Mouse (Mus musculus): ENCODE data around the gene Slc2a12.

The Slc2a12 gene

DNA sequence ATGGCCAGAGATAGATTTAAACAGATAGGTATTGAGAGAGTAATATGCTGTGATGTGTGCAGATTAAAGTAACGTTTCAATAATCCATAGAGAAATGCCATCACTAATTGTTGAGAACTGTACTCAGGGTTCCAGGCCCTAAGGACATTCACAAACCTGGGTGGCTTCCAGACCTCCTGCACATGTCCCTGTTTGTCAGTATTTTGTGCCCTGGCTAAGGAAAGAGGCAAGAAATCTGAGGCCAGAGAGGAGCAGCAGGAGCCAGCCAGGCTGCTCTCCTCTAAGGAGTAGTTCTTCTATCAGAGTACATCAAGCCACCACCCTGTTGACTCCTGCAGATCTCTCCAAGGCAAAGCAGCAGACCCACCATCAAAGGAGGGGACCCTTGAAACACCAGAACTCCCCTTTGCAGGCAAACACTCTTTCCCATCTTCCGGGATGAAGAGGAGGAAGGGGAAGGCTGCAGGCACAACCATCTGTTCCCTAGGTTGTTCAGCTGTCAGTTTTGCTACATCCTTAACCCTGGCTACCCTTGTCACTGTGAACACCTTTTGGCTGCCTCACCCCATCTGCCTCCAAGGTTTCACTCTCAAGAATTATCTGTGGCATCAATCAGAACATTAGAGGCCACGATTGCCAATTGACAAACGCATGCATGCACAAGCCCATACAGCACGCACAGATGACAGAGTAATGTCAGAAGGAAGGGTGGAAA lies 15.6 kb downstream of the Slc2a12 start:
- DNase-seq (ENCODE audit: low spot score in 2 of 2), result no peak

DNA sequence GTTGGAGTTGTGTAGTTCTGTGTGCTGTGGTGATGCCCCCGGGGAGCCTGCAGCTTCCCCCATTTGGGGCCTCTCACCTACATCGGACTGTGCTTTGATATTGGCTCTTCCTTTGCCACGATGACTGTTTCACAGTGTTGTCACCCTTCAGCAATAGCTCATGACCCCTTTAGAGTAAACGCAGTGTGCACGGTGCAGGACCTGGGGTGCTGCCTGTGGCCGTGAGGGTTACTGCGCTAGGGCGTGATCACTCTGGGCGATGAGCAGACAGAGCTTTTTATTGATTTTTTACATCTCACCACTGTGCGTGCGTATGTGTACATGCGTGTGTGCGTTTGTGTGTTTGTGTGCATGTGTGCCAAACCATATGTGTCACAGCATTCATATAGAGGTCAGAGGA lies 23.7 kb downstream of the Slc2a12 start:
- no peak for DNase-seq (ENCODE audit: low spot score in 2 of 2)

DNA sequence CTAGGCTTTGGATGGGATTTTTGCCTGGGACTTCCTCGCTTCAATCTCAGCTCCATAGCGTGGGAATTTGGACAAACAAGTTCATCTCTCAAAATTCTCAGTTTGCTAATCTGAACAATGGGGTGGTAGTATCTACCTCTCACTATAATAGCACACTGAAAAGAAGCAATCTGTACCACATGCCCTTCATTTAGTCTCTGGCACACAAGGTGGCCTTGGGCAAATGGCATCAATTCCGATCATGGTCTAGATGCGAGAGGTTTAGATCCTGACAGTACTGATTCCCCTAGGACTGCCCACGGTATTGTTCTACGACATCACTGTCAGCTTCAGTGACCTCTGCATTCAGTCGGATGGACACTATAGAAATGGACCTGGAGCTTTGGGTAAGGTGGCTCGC lies 29.4 kb downstream of the Slc2a12 start:
- no peak for DNase-seq (ENCODE audit: low spot score in 2 of 2)

DNA sequence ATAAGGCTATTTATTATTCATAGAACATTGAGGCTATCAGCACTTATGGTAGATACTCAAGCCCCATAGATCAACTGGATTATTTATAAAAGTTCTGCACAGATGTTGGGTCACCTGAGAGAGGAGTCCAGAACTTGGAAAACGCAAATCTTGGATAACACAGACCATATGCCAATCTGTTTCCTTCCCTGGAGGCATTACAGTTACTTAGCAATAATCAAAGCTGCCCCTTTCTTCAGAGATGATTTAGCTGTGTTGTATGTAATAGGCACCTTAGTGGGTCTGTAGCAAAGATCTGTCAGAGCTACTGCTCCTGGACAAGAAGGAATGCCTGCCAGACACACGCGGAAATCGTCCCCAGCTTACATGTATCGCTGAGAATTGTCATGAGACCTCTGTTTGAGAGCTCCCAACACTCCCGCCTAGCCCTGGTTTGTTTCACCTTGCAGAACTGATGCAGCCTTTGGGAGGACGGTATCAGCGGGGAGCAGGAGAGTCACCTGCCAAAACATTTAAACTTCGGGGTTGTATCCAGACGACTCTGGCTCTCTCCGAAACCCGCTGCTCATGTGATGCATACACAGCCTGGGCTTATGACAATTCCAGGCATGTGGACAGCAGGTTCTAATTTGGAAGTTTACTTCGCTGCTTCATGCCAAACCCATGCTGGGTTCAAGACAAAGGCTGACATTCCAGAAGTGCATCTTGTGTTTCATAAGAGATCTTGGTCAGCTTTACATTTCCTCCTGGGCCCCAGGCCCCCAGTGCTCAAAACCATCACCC lies 31.2 kb downstream of the Slc2a12 start:
- DNase-seq (ENCODE audit: low spot score in 2 of 2), result no peak

DNA sequence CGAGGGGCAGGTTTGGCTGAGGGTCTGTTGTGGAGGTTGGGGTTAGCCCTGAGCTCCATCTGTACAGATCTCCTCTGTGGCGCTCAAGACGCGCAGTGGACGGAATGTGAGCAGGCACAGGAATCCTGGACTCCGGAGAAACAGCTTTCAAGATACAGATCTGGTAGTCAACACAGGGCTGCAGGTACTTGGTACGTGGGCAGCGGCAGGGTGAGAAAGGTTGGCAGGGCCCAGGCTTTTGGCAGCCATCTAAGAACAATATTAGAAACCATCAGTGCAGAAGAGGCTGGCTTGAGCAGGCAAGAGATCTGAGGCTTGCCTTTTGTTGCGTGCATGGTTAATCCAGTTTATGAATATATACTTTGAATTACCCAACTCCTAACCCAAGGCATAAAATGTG lies 51.4 kb downstream of the Slc2a12 start:
- DNase-seq (ENCODE audit: low spot score in 2 of 2), result no peak

DNA sequence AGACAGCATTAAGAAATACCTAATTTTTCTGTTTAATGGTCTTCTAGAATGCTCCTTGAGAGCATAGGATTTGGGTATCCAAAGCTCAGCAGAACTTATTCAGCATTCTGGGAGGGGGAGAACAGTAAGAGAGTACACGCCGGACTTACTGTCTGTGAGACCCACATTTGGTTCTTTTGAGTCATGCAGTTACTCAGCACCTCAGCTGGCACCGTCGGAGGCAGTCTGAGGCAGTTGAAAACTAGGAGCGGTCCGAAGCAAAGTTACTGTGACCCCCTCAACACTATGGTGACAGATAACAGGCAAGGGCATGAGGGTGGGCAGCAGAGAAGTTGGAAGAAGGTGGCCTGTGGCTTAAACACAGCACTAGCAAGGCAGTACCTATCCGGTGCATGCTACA lies 52.1 kb downstream of the Slc2a12 start:
- no peak for DNase-seq (ENCODE audit: low spot score in 2 of 2)

DNA sequence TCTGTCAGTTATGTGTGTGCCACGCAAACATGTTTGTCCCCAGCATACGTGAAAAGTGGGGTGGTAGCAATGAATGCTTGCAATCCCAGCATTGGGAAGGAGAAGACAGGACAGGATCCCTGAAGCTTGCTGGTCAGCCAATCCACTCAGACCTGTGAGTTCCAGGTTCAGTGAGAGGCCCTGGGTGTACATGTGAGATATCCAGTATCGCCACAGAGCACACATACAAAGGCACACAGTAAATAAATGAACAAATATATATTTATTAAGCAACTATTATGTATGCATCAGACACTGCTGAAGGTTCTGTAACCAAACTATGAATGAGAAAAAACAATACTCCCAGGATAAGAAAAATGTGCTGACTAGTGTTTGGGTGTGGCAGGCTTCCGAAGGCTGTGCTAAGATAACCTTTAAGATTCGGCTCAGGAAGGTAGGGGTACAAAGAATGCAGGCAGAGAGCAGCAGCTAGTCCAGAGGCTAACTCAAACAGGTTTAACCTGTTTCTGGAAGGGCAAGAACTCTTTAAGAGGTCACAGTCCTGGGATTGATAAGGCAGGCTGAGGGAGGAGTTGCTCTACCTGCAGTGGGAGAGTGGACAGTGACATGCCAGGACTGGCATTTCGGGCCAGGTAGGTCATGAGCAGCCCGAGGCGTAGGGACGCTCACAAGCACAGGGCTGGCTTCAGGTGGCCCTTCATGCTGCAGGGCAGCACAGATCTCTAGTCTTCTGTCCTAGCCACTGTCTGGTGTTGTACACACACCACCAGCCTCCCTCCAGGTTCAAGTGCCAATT lies 53.5 kb downstream of the Slc2a12 start:
- no peak for DNase-seq (ENCODE audit: low spot score in 2 of 2)

DNA sequence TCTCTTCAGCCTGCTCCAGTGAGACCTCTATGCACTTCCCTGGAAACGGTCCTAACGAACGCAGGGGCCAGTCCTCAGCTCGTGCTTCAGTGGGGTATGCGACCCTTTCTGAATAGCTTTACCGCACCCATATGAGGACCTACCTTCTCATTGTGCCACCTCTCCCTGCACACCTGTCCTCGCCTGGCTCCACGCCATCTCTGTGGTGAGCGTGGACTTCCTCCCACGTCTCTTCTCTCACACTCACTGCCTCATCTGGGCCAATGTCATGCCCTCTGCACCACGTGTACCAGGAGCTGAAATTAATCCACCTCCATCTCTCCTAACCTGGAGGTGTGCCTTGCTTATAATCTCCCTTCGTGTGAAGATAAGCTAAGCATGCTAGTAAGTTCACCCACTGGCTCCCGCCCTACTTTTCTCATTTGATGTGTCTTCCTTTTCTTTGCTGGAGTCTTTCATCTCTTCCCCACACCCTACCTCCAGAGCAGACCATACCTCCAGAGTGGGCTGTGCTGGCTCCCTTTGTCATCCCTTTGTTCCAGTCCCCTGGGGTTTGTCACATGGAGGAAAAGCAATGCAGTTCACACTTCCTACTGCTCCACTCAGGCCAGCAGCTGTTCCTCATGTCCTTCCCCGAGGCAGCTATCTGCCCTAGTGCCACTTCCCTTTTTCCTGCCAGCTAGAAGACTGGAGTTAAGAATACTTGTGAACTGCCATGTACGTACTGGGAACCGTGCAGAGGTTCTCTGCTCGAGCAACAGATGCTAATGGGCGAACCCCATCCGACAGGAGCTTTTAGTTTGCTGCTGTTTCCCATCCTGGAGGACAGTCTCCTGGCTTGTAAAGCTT lies 54.9 kb downstream of the Slc2a12 start:
- no peak for DNase-seq (ENCODE audit: low spot score in 2 of 2)

DNA sequence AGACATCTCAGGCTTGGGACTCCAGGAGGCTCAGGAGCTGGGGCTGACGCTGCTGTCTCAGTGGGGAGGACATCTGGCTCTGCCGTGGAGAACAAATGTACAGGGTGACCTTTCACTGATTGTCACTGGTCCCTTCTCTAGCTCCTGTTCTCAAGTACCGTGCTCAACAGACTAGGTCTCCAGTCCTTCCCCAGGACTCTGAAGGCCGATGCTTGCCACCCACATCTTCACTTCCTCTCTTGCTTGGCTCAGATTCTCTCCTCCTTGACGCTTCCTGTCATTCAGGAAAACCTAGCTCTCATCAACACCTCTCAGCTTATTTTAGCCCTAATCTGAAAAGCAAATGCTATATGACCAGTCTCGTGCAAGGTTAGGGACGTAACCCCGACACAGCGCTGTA lies 56.0 kb downstream of the Slc2a12 start:
- DNase-seq (ENCODE audit: low spot score in 2 of 2), result no peak

DNA sequence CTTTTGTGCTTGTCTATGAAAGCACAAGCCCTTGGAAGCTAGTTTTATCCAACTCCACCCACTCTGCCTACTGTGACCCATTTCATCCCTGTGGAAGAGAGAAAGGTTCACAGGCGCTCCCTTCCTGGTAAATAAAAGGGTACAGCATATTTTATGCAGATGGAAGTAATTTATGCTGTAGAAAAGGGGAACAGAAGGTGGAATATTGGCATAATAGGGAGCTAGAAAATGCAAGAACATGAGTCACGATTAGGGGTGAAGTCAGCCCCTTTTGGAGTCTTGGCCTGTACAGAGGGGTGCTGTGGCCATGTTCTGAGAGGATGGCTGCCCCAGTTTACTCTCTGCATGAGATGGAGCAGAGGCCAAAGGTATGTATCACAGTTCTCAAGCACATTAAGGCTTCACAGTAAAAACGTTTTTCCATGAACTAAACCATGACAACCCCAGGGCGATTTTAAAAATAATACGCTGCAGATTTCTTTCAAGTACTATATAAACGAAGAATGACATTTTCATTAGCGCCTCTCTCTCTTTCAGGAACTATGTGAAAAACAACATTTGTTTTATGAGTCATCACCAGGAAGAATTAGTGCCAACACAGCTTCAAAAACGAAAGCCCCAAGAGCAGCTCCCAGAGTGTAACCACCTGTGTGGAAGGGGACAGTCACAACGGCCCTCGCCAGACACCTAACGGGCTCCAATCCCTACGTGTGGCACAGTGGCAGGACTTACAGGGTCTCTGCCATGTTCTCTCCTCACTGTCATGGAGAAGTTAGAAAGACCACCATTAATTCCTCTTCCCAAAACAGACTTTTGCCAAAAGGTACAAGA lies 56.9 kb downstream of the Slc2a12 start:
- no peak for DNase-seq (ENCODE audit: low spot score in 2 of 2)

DNA sequence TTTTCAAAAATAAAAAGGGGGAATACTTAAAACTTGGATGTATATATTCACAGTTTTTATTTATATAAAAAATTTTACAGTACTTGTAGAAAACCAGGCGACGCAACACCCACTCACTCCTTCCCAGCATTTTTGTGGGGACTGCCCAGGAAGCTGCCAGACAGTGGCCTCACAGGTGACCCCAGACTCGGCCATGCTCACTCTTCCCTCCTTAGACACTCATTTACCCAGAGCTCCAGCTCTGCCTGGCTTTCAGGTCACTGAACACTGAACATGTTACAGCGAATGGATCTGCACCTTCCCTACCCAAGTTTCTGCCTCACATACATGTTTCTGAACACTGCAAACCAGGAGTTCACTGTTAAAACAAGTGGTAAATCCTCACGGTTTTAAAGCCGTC lies 59.0 kb downstream of the Slc2a12 start:
- DNase-seq (ENCODE audit: low spot score in 2 of 2), result no peak

DNA sequence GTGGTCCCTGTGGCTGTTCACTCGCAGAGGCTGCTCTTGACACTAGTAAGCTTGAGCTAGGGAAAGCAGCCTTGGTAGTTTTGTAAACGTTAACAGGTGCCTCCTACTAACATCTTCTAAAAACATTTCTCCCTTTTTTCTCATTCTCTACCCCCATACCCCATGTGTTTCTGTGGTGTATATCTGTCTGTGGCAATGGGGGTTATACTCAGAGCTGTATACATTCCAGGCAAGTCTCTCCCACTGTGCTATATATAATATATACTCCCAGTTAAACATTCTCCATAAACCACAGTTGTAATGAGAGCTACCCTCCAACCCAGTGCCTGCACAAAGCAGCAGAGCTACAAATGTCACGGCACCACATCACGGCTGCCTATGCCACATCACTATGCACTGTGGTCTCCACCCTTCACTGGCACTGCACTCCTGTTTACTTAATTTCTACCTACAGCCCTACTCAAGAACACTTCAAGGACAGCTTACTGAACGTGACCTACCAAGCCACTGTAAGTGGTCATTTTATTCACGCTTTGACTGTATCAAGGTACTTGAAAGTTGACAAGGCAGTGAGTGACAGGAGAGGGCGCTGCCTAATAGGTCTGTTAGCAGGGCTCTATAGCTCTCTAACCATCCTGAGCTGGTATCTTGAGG lies 63.5 kb downstream of the Slc2a12 start:
- no peak for DNase-seq (ENCODE audit: low spot score in 2 of 2)

DNA sequence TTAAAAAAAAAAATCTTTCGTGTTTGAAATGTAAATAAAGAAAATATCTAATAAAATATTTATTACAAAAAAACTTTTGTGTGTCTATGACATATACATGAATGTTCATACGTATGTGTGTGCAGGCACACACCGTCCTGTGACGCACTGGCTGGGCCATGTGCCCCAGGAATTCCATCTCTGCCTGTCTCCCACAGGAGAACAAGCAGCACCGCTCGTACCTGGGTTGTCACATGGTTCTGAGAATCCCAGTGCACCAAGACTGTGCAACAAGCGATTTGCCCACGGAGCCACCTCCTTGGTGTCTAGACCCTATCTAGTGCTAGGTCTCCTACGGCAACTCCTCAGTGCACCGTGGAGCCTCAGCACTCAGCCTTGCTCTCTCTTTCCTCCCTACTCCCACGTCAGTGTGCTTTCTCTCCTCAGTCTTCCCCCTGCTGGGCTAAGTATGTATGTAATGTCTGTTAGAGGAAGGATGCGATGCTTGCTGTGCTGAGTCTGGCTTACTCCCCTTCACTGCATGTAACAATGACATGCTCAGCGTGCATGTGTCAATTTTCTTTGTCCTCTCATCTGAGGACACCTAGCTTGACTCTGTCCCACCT lies 65.5 kb downstream of the Slc2a12 start:
- no peak for DNase-seq (ENCODE audit: low spot score in 2 of 2)

DNA sequence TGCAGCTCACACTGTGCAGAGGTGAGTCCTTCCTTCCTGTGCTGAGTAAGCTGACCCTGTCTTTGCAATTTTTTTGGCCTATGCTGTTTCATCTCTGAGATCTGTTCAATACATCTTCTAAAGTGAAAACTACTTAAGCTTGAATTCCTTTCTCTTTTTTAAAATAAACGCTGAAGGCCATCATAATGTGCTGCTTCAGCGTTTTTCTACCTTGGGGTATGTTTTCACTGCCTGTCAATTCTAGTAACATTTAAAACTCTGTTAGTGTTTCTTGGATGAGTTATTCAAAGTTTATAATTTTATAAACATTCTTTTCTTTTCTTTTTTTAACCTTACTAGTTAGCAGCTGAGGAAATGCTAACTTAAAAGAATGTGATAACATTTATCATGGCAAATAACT lies 68.1 kb downstream of the Slc2a12 start:
- DNase-seq (ENCODE audit: low spot score in 2 of 2), result no peak

DNA sequence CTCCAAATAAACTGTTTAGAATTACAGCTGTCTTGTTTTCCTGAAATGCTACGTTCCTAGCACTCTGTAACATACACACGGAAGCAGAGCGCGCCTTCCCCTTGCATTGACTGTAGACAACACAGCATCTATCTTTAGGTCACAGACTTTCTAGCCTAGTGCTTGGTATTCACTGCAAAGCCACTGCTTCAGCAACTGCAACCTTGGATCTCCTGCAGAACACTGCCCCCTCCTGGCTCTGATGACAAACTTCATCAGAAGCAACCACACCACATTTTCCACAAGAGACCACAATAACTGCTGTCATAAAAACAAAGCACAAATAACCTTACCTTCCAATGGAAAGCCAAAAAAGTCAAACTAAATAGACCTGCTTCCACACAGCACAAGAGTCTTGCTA lies 69.7 kb downstream of the Slc2a12 start:
- DNase-seq (ENCODE audit: low spot score in 2 of 2), result no peak

DNA sequence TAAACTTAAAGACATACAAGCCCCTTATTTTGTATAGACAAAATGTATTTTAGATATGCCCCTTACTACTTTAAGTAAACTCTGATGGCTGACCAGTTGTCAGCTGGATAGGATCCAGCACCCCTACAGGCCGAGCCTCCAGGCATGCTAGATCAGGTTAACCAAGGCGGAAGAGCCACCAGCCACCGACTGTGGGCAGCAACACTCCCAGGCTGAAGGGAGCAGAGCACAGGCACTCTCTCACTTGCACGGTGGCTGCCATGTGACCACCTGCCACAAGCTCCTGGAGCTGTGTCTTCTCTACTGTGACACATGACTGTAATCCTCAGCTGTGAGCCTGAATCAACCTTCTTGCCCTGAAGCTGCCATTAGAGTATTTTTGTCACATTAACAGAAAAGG lies 73.7 kb downstream of the Slc2a12 start:
- no peak for DNase-seq (ENCODE audit: low spot score in 2 of 2)

DNA sequence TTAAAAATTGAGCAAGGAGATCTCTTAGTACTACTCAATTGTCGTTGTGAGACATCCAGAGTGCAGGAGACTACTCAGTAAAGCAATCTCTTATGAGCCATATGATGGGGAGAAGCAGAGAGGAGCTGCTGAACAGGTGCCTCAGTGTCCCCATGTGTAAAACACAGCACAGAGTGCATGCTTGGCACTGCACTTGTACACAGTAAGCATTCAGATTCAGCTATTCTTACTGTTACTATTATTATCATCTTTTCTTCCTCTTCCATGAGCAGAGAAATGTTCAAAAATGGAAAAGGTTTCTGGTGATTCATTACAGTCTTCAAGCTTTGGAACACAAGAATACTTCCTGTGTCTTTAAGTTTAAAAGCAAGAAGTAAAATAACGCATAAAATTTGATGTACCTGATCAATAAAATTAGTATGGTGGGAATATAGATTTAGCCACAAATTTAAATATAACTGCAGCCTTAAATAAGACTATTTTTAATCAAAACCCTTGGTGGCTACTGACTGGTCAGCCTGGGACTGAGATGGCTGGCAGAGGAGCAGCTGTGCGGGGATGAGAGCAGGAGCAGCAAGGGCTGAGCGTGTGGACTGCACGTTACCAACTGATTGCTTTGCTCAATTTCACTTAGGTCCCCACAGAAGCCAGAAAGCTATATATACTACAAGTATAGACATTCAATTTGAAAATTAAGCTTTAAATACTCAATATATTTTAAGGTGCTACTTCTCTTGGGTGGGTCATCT lies 76.1 kb downstream of the Slc2a12 start:
- DNase-seq (ENCODE audit: low spot score in 2 of 2), result no peak

DNA sequence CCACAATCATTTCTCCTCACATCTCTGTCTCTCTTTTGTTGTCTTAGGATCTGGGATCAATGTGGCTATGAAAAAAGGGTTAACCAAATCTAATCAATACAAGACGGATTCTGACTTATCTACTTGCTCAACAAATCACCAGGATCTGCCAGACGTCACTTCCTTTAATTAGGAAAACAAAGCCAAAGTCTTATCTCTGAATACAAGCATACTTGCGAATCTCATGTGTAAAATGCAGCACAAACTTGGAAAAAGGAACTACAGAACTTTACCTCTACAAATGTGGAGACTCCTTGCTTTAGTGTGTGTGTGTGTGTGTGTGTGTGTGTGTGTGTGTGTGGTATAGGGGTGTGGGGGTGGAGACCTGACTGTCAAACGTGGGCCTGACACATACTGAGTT lies 80.4 kb downstream of the Slc2a12 start:
- DNase-seq (ENCODE audit: low spot score in 2 of 2), result no peak

DNA sequence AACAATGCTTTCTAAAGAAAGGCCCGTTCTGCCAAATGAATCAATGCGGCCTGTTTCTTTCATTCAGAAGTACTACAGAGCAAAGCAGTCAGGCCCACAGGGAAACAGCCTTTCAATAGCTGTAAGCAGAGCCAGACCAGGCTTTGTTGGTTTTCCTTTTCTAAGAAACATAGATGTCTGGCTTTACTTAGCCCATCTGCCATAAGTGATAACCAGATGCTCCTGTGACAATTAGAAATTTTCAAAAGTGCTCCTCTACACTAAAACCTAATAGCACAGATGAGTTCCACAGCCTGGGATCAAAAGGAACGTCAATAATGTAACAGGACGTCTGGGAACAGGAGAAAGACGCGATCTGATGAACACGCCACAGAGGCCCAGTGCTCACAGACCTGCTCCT lies 81.5 kb downstream of the Slc2a12 start:
- no peak for DNase-seq (ENCODE audit: low spot score in 2 of 2)
